Mouse (Mus musculus) cerebellum, adult (tissue): ENCODE measurements at regions not wholly inside any gene's neighbourhood (a gene's known extent, or its start where the extent isn't known, plus 50 kb on each side); places are given as distances from the start of the nearest gene placed in this dataset.

Source experiments
- ATAC-seq: cut with Nextera tagmentation; 2 replicates; pipeline ENCODE4 v1.9.2; 2017; ENCODE audit warnings: mild to moderate bottlenecking, moderate library complexity, mixed read lengths; ENCODE audit not compliant: insufficient number of reproducible peaks, low FRiP score, low TSS enrichment

DNA sequence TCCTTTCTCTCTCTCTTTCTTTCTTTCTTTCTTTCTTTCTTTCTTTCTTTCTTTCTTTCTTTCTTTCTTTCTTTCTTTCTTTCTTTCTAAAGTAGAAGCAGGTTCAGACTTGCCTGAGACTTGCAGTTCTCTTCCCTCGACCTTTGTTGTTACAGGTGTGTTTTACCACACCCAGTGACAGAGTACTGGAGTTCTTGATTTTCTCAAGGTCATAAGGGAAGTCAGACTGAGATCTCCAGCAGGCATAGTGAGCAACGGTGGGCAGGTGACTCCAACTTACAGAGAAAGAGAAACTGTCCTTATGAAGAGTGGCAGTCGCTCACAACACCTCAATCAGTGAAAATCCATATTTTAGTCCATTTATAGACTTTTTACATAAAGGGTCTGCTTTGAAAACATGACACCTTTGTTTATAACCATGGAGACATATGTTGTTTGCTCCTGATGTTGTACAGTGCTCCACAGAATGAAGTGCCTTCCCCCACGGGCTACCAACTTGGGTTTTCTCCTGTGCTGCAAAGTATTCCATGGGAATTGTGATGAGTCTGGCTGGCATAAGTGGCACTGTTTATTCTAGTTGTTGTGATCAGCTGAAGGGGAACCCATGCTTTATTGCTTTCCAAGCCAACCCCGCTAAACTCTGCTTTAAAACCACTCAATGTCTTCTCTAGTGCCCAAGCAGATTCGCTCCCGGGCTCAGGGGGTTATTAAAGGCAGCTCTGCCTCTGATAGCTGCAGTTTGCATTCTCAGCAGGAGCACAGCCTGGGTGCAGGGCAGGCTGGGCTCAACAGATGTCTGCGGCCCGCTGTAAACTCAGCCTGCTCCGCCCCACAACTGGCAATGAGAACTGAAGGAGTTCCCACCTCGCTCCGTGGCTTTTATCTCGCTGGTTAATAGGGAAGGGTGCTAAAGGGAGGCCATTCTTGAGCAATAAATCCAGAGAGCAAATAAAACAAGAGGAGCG, 132.6 kb upstream of the Jade1 start:
- ATAC-seq: no peak

DNA sequence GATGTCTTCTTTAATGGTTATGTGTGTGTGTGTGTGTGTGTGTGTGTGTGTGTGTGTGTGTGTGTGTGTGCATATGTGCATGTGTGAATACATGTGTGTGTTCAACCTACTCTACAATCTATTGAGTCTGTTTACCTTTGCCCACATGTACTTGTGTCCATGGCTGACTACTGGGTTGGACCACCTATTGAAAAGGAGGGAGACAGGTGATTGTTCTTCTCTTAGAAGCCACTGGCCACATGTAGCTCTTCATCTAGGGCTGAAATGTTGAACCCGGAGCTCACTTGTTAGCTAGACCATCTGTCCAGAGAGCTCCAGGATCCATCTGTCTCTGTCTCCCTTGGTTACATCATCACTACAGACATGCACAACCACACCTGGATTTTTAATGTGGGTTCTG, 141.8 kb upstream of the Jade1 start:
- no peak for ATAC-seq

DNA sequence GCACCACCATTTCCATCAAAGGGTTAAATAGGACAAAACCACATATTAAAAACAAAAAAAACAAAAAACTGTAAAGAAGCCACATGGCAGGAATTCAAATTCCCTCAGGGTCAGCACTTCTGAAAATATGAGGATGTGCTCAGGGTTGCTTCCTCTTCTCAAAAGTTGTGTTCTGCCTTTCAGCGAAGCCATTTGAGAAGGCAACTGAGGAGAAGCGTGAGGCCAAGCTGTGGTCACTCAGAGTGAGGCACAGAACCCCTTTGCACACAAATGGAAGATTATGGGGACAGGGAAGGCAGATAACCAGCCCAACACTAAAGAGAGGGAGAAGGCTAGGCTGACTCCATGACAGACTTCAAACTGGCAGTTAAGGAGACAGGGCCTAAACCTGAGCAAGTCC, 142.8 kb upstream of the Jade1 start:
- ATAC-seq: no peak

DNA sequence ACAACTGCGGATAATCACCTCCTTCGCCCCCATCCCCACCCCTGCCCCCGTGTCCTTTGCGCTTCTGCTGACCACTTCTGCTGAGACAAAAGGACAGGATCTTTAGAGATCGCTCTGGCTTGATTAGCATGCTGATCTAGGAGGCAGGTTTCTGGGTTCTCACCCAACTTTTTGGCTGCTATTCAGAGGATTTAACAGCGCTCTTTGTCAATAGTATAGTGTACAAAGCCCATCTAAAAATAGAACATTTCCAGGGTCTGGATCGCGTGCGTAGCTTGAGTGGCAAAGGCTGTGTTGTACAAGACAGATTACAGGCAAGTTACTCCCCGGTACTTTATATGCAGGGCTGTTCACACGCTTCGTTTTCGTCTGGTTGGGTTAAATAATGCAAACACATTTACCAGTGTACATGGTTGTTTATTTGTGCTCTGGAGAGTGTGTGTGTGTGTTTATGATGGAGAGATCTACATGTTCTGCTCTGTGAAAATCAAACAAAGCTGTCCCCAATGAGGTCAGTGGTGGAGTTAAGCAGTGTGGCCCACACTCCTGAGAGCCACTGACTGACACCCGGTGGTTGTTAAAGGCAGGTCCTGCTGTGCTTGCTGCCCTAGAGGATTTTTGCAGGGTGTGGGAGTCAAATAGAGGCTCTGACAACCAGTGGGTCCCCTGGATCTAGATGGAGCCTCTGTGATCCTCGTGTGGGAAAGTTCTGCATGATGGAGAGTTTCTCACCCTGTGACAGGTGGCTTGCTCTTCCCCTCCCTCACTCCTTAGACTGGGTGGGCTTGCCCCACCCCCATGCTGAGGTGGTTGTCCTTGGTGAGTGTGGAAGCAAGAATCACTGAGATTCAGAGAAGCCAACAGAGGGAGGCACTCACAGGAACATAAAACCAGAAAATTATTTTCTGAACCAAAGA, 146.5 kb upstream of the Jade1 start:
- peak; percentile 43; the same call in 1 of the 2 replicates for ATAC-seq

DNA sequence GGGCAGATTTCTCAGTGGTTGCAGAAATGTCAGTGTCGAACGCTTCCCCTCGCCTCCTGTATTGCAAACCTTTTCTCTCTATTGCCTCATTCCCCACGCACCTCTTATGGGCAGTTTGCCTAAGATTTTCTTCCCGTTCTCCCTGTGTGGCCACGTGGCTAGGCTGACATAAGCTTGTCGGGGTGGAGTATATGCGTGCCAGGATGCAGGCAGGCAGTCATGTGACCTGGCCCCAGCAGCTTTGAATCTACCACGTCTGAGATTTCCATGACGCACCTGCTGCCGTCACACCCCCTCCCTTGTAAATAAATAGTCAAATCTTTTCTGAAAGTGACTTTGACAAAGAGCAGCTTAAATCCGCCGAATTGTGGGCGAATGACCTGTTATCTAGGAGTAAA, 147.1 kb upstream of the Jade1 start:
- 0 out of 2 replicates have a peak, but pooled peaks have one; percentile 57 for ATAC-seq

DNA sequence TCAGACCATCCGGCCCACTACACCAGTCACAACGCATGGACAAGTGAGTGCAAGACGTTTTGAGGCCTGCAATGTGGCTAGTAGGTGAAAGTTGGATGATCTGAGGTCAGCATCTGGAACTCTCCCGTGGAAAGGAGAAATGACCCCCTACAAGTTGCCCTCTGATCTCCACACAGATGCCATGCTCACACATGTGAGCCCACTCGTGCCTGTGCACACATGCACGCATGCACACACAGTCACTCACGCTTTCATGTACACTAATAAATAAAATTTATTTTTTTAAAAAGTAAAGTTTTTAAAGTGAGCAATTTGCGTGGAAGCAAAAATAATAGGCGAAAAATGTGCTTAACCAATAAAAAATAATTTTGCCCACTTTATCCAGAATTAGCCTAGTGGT, 147.5 kb upstream of the Jade1 start:
- ATAC-seq: no peak

DNA sequence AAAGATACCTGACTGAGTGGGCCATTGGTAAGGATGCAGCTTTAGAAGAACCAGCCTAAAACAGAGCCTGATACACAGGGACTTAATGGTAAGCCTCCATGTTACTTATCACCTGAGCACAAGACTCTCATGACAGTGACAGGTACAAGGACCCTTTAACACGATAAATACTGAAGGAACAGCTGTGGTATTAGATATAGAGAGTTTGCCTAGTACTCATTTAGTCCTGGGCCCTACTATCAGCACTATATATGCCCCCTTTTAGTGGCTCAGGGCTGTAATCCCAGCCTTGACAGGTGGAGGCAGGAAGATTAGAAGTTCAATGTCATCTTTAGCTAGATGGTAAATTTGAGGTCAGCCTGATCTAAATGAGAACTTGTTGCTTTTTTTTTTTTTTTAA, 148.0 kb upstream of the Jade1 start:
- no peak for ATAC-seq

DNA sequence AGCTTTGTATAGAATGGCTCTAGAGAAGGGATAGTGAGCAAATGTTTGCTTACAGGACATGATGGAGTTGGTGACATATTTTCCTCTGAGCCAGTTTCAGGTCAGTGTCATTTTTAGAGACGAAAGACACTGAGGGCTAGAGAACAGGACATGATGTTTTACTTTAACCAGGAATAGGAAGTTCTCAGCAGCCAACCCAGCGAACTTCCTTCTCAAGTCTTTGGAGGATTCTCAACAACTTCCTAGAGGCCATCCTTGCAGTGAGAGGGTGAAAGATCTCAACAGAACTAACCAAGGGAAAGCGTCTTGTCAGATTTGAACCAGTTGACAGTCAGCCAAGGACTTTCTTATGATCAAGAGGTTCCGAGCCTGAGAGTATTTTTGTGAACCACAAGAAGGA, 153.7 kb upstream of the Jade1 start:
- no peak for ATAC-seq

DNA sequence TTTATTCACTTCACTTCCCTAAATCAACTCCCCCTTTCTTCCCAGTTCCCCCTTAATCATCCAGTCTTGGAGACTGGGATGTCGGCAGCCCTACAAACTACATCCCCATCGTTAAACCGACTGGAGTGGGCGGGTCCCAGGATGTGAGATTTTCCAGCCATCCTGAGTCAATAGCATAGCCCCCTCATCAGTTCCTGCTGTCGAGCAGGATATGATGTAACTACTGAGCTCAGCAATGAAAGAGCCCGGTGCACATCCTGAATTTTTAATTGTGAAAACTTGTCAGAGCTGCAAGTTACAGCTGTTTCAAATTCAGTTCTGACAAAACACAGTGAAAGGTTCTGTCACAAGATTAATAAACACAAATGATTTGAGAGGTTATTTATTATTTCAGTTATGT, 165.7 kb upstream of the Jade1 start:
- ATAC-seq: no peak

DNA sequence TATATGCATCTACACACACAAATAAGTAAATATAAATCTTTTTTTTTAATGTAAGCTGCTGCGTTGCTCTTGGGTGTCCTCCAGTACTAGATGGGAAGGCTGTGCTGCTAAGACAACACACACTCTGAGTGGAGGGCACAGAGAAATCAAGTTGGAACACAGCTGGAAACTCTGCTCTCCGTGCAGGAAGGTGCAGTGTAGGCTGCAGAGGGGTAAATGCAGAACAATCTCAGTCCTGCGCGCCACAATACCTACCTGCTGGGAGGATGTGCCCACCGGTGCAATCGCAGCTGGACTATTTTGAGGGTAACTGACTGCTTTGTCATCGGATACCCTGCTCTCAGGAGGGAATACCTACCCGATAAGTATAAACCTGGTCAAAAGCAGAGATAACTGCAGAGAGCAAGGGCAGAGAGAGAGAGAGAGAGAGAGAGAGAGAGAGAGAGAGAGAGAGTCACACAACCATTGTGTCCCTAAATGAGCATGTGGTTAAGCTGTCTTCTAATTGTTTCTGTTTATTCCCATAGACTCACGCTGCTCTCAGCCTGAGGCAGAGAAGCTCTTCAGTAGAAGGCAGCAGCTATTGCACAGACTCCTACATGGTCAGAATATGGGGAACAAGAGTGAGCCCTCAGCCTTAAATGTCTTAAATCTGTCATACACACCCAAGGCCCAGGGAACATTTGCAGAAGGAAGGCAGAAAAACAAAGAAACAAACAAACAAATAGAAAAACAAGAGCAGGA, 167.9 kb upstream of the Jade1 start:
- ATAC-seq: no peak

DNA sequence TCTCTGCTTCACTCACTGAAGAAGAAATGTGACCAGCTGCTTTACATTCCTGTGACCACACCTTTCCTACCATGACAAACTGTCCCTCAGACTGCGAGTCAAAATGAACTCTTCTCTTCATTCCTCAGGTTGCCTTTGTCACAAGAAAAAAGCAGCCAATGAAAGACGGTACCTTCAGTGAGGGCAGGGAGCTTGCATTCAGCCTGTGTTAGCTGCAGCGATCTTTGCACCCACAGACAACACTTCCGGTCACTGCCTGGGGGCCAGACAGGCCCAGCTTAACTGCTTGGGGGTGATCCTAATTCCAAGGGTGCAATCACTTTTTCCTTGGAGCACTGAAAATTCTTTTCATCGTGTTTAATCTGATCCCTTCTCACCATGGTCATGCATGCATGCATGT, 169.2 kb upstream of the Jade1 start:
- ATAC-seq: no peak

DNA sequence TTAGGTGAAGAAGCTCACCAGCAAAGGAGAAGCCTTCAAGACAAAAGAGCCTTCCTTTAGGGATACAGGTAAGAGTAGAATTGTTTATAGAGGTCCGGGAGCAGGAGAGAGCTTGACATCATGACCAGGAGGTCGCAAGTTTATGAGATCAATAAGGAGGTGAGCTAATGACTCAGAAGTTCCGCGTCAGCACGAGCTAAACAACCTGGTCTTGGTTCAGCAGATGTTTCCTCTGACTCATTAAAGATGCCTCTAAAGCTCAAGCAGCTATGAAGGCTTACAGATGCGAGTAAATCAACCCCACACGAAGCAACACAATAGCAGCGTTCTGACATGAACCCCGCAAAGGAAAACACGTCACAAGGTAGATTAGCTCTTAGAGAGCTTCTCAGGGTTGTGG, 171.1 kb upstream of the Jade1 start:
- ATAC-seq: no peak

DNA sequence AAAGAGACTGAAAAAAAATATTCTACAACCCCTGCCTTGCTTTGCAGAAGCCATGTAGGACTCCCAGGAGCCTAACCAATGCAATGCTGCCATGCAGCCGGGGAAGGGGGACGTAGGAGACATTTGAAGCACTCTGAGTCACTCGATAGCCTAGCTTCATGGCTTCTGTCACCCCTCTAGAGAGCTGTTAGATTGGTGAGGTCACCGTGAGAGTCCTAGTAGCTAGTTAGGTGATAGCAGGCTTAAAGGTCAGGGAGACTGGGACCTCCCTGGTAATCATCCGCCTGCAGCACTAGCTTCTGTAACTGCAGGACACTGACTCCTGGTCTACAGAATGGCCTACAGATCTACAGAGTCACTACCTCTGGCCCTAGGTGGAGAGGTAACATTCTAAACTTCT, 177.0 kb upstream of the Jade1 start:
- ATAC-seq: no peak

DNA sequence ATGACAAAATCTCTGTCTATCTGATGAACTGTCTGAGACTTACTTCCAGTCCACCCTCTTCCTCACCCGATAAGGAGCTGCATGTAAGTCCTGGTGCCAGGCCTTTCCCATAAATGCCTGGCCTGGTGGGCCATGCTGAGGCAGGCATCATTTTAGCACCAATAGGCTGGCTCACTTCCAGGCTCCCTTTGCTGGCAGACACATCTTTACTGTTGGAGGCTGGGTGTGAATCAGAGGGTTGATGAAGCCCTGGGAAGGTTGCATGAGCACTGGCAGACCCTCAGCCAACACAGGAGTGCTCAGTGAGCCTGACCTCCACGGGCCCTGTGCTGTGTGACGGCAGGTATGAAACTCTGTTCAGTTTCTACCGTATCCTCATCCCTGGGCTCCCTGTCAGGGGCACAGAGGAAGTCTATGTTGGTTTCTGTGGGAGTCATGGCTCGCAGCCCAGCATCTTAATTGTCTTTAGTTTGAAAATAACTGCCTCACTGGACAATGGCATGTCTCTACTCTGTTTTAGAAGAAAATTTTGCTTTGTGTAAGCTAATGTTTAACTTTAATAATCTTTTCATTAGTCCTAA, 177.6 kb upstream of the Jade1 start:
- ATAC-seq: no peak

DNA sequence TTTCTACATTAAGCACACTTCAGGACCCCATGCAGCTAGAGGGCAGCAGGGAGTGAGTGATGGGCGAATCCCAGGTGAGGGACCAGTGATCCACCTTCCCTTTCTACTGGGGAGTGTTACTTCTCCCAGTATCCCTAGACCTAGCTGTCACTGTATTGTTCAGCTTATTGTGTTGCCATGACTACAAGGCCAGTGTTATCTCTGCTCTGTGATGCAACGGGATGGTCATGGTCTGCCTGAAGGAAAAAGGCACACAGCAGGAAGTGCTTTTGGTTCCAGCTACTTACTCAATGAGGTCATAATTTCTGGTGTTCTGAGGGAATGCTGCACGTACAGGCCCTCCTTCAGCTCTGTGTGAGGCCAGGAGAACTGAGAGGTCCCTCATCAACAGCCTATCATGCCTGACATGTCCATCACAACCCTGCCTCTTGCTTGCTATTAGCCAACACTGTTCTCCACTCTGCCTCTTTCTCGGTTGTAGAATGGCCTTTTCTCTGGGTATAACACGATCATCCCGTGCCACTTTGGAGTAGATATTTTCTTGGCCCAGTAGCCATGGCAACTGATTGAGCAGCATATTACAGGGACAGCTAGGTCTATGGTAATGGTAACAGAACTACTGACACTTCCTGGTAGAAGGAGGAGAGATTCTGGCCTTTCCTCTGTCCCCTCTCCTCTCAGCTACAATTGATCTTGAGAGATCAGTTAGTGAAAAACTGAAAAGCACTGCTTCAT, 178.5 kb upstream of the Jade1 start:
- ATAC-seq: no peak

DNA sequence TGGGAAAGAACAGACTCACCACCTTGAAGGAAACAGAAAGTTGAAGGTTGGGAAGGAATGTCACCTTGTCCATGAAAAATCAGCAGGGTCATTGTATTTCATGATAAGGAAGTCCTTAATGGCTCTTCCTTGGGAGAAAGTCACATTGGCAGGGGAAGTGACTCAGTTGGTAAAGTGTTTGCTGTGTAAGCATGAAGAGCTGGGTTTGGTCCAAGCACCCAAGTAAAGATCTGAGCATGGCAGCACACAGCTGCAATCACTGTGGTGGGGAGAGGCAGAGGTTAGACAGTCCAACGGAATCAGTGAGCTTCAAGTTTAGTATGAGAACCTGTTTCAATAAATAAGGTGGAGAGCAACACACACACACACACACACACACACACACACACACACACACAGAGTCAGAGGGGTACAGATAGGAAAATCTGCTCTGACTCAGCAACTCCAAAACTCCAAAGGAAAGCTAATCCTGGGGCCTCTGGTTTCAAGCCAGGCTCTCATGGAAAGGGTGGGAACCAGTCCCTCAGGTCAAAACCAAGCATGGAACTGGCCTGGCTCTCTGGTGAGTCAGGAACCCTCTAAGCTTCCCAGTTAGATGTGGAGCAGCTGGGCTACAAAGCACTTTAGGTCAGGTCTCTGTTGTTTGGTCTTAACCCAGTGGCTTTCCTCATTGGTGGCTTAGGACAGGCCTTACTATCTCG, 180.2 kb upstream of the Jade1 start:
- ATAC-seq: no peak

DNA sequence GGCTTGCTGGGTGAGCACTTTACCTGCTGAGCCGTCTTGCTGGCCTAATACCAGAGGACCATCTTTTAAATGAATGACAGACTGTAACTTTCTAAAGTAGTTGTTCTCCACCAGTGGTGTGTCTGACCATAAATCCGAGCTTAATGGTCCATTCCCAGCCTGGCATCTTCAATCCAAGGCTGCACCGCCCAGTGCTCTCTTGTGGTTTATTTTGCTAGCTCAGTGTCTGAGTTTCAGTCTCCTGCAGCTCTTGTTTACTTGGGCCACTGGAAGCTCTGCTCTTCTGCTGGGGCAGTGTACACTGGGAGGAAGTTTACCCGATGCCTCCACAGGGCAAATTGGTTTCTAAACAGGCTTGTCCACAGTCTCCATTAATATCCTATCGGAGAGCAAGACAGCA, 182.3 kb upstream of the Jade1 start:
- ATAC-seq: no peak

DNA sequence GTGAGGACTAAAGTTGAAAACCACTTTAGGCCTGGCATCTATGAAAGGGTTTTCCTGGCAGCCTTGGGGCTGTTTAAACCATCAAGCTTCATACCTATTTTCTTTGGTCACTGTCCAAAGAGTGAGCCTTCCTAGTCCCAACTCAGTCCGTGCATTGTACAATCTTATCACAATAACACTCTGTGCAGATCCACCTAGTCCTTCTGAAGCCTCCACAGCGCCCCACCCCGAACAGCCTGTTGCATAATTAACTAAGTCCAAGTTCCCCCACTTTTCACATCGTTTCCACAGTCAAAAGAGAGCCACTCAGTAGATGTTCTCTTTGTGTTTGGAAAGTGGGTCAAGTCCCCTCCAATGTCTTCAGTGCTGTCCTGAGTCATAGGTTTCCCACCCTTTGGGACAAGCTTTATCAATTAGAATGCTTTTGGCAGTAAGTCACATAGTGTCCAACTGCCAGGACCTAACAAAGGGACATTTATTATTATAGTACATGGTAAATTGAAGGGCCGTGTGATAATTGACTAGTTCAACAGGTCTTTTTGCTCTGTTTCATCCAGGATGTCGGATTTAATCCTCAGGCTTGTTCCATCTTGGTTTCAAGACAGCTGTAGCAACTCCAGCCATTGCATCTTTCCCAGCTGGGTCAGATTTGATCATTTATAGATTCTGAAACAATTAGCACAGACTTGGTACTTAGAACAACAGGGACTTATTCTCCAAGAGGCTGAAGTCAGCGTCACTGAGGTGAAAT, 187.0 kb upstream of the Jade1 start:
- ATAC-seq: no peak
